Mouse (Mus musculus): ENCODE measurements around the gene Majin.

The Majin gene

DNA sequence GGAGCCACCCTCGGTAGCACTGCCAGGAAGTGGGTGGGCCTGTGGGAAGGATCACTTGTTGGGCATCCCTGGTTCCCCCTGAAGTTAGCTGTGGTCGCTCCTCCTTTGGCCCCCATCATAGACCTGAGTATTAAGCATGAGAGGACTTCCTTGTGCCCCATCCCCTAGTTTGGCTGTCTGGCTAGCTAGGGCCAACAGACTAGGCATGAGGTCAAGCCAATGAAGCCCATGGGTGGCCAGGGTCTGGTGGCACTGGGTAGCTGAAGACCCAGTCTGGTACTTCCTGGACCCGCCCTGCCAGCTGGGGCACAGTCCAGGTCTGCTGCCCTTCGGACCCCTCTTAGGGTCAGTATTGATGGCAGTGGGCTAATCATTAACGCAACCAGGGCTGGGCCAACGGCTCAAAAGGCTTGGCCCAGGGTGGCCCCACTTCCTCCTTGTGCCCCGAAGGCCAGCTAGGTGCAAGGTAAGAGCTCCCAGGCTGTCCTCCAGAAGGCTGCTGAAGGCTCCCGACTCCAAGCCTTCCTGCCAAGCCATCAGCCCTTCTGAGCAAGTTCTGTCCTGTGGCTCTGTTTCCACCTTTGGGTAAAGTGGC, 78.7 kb downstream of the Majin start:
- no peak for DNase-seq (ENCODE audit: low spot score in 2 of 2)

DNA sequence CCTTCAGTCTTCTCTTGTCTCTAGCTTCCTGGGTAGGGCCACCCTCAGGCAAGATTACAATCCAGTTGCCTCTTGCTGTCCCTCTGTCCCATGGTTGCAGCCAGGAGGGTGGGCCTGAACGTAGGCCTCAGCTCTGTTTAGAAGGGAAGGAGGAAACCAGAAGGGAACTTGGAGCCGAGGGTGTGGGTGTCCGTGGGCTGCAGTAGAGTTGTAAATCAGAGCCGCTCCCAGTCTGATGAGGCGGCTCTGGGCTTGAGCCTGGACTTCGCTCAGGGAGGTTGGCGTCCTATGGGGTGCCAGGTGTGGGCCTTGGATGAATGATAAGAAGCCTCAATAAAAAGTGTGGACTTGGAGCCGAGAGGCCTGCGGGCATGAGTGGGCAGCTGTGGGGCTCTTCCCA, 80.0 kb downstream of the Majin start:
- DNase-seq (ENCODE audit: low spot score in 2 of 2): no peak

DNA sequence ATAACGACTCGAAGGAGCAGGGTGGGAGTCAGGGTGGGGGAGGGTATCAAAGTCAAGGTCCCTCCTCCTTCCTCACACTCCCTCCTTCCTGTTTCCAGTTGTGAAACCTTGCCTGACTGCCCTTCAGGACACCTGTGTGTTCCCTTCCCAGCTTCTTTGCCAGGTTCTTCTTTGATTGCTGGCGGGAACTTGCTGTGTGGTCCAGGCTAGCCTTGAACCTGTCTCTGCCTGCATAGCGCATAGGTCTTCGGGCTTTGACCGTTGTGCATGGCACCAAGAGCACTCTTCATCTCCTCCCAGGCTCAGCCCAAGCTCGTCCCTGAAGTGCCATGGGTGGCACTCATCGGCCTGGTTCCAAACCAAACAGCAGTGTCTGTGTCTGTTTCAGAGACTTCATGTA, 80.8 kb downstream of the Majin start:
- no peak for DNase-seq (ENCODE audit: low spot score in 2 of 2)

DNA sequence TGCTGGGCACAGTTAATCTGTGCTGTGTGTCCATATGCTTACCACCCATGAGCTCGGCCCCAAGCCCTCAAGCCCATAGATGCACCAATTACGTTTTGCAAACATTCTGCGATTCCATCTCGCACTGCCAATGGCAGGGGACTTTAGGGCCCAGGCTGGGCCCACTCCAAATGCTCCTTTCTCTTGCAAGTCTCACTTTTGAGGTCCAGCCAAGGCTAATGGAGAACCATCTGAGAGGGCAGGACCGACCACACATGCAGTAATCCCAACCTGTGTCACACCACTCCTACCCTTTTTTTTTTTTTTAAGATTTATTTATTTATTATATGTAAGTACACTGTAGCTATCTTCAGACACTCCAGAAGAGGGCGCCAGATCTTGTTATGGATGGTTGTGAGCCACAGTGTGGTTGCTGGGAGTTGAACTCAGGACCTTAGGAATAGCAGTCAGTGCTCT, 81.6 kb downstream of the Majin start:
- no peak for DNase-seq (ENCODE audit: low spot score in 2 of 2)

DNA sequence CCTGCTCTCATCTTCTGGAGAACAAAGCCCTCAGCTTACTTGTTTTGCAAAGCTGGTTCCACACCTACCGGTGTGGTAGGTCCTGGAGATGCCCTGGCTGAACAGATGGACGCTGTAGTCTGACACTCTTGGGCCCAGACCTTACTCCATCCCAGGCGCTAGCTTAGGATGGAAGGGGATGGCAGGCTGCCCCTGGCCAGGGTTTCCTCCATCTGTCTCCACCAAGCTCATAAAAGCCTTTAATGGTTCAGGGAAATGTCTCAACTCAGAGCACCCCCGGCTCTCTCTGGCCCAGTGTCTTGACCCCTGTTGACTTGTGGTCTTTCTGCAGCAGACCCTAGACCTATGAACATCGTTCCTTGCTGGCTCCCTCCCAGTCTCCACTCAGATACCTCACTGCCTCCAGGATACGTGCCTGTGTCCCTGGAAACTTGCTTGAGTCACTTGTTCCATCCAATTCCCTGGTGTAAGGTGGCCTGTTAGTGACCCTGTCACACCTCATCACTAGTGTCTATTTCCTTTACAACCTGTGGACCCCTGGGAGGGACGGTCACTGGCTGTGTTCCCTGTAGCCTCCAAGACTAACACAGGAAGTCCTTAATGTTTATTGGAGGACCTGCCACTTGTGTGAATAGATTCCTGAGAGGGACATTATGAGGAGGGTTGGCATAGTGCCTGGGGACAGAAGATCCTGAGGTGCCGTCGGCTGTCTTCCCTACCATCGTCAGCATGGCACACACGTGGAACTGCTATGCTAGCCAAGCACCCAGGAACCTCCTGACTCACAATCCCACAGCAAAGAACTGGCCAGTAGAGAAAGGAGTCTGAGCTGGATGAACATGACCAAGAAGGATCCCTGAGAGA, 83.3 kb downstream of the Majin start:
- no peak for DNase-seq (ENCODE audit: low spot score in 2 of 2)

DNA sequence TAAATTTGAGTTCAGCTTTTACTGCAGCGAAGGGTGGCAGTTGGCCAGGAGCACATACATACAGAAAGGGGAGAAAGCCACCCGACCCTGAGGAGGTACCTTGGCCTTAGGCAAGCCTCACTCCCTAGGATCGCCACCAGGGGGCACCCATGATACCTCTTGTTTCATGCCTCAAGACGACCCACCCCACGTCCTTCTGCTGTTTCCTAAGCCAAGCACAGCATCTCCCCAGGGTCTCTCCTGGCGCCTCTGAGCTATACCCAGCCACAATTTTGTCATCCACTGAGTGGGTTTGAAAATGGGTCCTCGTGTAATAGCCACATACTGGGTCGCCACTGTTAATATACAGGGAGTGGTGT, 84.0 kb downstream of the Majin start:
- DNase-seq (ENCODE audit: low spot score in 2 of 2): peak; percentile 78 to 86

DNA sequence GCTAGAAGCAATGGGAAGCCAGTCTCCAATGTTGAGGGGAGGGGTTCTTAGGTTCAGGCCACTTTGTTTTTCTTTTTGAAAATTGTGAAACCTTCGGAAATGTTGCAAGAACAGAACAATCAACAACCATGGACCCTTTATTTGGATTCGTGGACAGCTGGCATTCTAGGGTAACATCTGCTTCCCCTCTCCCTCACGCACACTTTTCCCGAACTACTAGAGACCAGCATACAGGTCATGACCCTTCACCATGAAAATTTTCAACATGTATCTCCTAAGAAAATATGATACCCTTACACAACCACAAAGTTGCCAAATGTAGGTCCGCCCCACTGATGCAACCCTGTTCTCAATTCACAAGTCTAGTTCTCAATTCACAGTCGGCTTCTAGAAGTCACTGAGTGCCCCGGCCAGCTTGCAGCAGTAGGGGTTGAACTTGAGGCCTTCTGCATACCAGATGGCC, 84.5 kb downstream of the Majin start:
- no peak for DNase-seq (ENCODE audit: low spot score in 2 of 2)

DNA sequence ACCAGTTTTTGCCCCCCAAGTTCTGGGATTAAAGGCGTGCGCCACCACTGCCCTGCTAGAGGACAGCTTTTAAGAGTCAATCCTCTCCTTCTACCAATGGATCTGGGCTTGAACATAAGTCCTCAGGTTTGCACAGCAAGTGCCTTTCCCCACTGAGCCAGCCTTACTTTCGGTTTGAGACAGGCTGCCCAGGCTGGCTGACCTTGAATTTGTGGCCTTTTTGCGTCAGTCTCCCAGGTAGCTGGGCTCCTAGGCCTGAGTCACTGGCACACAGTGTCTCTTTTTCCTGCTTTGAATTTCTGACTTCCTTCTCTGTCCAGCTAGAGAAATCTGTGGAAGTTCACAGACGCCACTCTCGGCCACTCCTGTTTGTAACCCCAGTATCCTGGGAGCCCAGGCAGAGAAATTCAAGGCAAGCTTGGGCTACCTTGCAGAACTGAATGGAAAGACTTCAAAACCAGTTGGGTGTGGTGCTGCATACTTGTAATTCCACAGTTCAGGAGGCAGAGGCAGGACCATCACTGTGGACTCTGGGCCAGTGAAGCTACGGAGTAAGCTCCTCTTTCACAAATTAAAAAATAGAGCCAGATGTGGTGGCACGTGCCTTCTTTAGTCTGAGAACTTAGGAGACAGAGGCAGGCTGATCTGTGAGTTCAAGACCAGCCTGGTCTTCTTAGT, 85.7 kb downstream of the Majin start:
- DNase-seq (ENCODE audit: low spot score in 2 of 2): no peak

DNA sequence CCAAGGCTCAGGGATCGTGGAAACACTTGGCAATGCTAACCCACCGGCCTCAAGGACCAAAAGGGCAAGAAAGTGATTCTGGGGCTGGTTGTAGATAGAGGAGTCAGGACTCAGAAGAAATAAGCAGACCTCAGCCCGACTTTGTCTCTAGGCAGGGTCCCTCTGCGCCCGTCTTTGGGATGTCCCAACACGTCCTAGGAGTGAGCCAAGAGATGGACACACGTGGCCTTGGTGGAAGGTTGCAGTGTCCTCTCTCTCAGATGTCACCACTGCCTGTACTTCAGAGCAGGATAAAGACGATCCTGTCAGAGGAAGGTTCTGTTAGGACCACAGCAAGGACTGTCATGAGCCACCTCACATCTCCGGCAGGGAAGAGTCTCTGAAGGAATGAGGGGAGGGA, 86.5 kb downstream of the Majin start:
- DNase-seq (ENCODE audit: low spot score in 2 of 2): no peak

DNA sequence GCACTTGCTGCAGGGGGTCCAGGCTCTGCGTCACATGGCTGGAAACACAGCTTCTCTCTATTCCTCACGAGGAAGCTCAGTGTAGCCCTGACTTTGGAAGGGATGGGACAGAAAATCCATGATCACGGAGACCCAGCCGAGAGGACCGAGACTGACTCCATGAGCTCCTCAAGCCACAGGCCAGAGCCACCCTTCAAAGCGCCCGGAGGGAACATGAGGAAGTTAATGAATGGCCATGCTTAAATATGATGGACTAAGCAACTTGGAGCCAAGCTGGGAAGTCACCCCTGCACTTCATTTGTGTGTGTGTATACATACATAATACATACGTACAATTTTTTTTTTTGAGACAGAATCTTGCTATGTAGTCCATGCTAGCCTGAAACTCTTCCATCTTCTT, 87.0 kb downstream of the Majin start:
- no peak for DNase-seq (ENCODE audit: low spot score in 2 of 2)

DNA sequence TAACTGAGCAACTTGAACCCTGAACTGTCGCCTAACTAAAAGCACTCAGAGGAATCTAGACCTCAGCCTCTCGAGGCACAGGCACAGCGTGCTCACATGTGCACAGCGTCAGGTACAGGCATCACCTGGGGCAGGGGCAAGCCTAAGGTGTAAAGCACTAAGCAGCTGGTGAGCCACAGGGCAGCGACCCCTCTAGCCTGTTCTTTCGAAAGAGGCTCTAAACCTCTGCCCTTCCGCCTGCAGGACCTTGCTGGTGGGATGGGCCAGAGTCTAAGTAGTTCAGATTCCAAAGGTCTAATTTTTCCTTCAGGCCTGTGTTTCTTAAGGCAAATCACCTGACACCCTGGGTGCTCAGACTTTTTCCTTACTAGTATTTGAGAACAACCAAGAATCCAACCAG, 87.9 kb downstream of the Majin start:
- no peak for DNase-seq (ENCODE audit: low spot score in 2 of 2)

DNA sequence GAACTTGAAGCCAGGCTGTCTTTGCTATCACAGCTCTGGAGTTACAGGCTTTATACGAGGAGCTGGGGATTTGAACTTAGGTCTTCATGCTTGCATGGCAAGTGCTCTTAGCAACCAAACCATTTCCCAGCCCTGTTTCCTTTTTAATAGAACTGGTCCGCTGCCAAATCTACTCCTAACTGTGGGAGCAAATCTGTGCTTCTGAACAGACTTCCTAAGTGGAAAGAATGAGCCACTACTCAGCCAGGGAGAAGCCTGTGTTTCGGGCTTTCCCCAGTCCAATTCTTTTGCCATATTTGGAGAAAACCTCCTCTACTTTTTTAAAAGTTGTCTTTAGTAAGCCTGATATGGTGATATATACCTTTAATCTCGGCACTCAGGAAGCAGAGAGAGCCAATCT, 88.5 kb downstream of the Majin start:
- DNase-seq (ENCODE audit: low spot score in 2 of 2): no peak

DNA sequence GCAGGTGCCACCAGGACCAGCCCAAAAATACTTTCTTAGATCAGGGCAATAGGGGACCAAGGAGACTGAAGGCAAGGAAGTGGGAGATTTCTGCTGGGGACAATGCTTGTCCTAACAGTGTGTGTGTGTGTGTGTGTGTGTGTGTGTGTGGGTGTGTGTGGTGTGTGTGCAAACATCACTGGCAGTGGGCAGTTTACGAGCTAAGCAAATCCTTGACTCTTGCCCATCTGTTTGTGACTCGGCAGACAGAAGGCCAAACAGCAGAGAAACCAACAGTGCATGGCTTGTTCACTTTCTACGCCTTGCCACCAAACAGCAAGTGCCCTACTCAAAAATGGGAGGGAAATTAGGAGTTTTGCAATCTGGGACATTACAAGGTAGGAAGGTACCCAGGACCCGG, 89.4 kb downstream of the Majin start:
- DNase-seq (ENCODE audit: low spot score in 2 of 2): no peak
